Mouse (Mus musculus) embryo, embryonic 11.5 days (tissue): ENCODE results near the gene Exo5.

Experiments used
- DNase-seq: peaks from one replicate; pipeline ENCODE4 v3.0.0-alpha.2; 2012; ENCODE audit warnings: low read depth, low spot score

The Exo5 gene

DNA sequence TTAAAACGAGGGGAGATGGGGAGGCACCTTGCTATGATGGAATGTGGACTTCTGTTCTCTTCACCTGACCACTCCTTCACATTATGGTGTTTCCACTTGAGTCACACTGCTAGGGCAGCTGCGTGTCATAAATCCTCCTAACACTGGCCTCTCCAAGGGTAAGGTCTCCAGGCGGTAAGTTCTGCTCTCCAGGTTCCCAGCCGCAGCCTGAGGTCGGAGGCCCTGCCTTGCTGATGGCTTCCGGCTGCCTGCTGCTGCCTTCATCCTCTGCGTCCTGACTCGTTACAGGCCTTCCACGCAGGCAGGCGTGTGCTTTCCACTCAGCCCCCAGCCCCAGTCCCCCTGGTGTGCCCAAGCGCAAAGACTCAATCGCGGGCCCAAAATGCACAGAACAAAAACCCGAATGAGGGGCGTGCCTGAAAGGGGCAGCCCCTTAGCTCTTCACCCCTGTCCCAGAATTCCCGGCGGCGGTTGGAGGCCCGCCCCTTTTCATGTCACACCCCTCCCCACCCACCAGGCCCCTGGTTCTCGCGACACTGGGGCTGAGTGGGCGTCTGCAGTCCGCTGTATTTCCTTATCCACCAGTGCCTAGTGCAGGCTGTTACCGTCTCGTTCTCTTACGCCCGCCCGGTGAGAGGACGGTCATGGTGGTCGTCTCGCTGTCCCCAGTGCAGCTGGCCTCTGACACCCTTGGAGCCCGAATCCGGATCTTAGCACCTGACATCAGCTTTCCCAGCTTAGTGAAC, at the start of gene Exo5:
Gene Exo5, minus strand, starts transcription at position 464 of the 746 bp plus-strand sequence.
- DNase-seq = peak; percentile 86

DNA sequence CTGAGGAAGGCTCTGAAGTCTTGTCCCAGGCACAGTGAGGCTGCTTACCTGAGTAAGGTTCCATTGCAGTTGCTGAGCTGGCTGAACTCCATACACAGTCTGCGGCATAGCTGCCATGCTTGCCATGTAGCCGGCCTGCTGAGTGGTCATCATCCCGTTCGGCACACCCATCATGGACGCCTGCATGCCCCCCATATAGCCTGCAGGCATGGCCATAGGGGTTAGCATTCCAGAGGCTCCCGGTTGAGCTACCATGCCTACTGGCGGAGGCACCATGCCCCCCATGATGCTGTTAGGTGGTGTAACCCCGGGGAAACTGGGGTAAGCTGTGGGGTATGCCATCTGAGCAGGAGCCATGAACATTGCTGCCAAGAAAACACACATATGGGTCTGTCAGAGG, 47.0 kb upstream of the Exo5 start:
- no peak for DNase-seq

DNA sequence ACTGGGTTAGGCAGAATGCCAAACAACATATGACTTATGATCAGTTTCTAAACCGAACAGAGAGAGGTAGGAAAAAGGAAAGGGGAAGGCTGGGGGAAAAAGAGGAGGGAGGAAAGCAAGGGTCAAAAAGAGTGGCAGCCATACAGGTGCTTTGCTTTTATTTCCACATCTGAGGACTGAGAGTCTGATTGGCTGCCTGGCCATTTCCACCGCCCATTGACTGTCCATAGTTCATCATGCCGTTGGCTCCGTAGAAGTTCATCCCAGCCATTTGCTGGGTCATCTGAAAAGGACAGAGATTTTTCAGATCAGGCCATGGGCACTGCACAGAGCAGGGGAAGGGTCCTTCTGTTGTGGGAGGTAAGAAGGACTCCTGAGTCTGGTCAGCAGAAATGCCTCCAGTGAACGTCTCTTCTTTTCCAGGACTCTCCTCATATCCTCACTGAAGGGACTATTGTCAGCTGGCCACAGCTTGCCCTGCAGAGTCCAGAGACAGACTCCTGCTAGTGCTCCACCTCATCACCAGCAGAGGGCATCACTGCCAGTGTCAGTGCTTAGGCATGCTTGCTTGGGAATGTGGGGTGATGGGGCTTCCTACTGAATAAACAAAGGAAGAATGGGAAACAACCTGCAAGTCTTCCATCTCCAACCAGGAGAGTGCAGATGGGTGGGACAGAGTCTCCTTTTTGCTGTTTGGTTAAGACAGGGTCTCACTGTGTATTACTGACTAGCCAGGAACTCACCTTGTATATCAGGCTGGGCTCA, 44.7 kb upstream of the Exo5 start:
- no peak for DNase-seq

DNA sequence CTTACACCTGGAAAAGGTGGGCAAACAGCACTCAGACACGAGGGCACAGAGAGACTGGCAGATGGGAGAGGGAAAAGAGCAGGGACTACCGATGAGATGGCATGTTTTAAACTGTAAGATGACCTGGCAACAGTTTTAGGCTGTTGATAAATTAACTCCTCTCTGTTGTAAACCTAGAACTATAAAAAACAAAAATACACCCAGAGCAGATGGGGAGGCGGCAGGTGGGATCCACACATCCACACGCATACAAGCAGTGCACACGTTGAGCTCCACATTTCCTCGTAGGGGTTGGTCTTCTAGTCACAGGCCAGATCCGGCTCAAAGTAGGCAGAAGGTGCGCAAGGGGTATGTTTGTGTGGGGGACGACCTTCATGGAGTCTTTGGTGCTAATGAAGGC, 43.7 kb upstream of the Exo5 start:
- no peak for DNase-seq

DNA sequence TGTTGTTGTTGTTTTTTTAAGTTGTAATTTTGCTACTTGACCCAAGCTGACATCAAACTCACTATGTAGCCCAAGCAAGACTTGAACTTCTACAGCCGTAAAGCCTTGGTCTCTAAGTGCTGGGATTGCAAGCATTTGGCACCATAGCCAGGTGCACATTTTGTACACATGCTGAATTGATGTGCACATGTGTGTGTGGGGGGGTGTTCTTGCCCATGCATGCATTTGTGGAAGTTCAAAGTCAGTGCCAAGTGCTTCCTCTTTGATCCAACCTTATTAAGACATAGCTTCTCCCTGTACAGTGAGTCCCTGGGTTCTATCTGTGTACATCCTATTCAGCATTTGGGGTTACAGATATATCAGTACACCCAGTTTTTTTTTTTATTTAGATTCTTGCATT, 30.8 kb upstream of the Exo5 start:
- no peak for DNase-seq

DNA sequence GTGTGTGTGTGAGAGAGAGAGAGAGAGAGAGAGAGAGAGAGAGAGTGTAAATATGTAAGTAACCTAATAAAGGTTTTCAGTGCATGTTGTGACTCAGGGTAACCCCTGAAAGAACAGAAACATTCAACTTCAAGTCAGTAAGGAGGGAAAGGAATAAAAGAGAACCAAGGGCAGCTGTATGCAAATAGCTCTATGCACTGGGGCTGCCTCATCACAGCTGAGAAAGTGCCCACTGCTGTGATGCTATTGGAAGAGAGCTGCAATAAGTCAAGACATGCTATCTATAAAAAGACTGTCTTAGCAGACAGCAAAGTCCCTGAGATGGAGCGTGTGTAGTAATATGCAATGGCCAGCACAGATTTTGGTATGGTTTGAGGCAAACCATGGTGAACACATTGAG, 28.9 kb upstream of the Exo5 start:
- no peak for DNase-seq

DNA sequence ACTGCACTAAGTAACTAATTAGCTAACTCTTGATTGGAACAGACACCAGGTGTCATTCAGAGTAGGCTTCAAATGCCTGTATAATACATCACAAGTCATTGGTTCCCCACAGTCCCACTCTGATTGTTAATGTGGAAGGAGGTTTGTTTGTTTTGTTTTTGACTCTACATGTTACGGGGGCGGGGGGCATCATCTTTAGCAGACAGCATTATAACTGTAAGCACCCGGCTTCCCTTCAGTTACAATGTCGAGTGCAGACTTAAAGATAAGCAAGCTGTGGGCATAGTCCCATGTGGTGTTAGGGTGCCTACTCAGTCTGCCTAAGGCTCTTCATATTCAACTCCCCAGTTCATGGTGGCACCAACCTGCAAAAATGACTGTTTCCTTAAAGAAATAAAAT, 28.2 kb upstream of the Exo5 start:
- DNase-seq = no peak

DNA sequence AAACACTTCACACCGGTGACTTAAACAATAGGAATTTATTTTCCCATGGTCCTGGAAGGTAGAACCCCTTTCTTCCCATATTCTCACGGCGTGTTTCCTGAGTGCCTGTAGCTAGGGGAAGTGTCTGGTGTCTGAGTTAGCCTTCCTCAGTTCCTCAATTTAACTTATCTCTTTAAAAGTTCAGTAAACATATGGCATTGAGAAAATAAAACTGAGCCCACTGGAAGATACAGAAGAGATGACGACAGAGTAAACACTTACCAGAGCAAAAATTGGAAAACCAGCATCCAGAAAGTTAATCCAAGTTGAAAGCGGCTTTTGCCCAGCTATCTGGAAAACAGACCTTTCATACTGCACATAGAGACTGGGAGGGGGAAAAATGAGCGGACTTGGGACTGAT, 27.3 kb upstream of the Exo5 start:
- no peak for DNase-seq

DNA sequence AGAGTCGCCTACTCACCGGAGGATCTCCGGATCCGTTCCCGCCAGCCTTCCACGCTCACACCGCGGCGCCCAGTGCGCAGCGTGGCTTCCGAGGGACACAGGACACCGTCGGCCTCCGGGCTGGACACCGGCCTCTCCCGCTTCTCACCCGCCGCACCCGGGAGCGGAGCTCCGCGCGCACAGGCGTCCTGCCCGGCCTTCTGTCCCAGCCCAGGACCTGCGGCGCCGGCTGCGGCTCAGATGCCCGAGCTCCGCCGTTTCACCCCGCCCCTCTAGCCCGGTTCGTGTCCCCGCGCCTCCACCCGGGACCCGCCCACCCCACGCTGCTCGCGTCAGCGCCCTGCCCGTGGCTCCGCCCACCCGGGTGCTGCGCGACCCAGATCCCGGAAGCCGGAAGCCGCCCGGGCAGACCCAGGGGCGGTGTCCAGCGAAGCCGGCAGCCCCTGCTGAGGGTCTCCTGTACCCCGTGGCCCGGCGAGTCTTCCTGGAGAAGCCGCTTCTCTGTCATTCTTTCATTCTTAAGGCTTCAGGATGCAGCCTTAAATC, 26.7 kb upstream of the Exo5 start, which contains the start of gene Zfp69:
Gene Zfp69, minus strand, starts transcription at position 272 of the 546 bp plus-strand sequence.
- peak; percentile 87 for DNase-seq

DNA sequence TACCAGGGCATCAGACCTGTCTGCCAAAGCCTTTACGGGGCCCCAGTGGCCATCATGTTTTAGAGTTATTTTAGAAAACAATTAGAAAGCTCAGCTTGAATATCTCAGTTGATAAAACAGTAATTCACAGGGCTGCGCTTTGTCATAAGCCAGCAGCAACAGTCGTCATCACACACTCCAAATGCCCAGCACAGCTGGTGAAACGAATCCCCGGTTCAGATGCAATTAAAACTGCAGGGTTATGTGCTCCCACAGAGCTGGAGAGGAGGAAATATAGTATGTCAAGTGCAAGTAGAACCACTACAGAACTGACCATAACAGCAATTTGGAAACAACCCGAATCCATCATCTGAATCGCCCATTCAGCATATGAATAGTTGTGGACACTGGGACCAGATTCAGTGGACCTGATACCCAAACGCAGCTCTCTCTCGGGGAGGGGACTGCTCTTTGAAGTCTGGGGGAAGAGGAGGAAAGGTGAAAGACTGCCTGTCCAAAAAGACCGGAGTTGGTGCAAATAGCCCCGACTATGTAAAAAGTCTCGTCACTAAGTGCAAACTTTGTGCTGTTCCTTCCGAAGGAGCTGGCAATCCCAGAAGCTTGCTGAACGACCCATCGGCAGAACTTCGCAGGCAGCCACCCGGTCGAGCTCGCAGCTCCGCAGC, 26.1 kb upstream of the Exo5 start:
- DNase-seq = no peak

DNA sequence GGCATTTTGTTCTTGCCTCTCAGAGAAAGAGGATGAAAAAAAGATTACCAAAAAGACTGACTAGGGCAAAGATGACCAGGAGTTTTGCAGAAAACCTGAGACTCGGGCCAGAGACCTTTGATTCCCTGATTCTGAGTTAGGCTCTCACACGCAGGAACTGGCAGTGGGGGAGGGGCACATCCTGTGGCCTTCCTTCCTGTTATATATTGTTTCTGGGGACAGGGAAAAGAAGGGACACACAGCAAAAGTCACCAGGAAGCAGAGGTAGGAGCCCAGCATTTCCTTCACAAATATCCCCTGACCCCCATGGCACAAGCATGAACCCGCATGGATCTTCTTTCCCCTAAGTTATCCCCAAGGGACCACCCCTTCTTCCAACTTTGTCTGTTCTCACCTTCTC, 24.1 kb upstream of the Exo5 start:
- DNase-seq = no peak

DNA sequence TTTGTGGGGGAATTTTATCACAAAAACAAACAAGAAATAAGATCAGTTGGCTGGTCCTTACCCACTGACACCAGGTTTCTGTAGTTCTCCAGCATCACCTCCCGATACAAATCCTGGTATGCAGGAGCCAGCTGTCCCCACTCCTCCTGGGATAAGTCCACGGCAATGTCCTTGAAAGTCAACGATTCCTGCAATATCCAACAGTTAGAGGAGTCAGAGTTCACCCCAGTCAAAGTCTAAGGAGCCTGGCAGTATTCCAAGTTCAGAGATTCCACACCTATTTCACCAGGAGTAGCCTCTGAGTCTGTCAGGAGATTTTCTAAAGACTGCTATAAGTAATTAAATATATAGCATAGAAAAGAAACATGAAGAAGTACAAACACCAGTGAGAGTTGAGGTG, 10.2 kb upstream of the Exo5 start:
- no peak for DNase-seq

DNA sequence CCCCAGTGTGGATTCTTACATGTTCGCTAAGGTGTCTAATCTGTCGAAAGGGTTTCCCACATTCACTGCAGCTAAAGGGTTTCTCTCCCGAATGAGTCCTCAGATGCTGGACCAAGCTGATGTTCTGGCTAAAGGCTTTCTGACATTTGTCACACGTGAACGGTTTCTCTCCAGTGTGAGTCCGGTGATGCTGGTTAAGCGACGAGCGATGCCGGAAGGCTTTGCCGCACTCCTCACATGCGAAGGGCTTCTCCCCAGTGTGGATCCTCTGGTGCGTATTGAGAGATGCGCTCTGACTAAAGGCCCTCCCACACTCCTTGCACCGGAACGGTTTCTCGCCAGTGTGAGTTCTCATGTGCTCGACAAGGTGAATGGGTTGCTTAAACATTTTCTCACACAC, 5.9 kb upstream of the Exo5 start:
- DNase-seq = no peak

DNA sequence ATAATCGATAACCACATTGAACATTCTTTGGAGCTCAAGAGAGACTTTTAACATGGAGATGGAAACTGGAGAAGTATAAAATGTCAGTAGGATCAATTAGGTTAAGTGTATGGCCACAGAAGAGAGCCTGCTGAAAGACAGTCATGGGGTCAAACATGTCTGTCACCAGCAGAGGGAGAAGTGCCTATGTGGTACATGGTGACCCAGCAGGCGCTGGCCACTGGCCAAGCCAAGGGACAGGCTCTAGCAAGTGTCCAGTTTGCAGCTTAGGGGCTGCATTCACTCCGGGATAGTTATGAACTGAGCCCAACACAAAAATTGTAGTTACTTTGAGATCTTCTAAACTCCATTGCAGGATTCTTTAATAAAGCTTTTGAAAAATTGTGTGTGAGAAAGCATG, 3.9 kb upstream of the Exo5 start:
- DNase-seq = no peak

DNA sequence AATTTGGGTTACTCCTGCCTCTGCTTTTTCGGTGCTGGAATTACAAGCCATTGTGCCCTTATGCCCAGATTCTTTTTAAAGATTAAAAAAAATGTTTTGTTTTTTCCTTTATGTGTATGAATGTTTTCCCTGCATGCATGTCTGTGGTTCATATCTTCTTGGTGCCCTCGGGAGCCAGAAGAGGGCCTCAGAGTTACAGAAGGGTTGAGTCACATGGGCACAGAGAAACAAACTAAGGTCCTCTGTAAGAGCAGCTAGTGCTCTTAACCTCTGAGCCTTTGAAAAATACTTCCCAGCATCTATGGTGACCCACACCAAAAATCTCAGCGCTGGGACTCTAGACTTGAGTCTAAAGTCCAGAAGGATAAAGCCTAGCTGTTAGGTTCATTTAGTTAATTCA, 569 bp upstream of the Exo5 start:
- no peak for DNase-seq

DNA sequence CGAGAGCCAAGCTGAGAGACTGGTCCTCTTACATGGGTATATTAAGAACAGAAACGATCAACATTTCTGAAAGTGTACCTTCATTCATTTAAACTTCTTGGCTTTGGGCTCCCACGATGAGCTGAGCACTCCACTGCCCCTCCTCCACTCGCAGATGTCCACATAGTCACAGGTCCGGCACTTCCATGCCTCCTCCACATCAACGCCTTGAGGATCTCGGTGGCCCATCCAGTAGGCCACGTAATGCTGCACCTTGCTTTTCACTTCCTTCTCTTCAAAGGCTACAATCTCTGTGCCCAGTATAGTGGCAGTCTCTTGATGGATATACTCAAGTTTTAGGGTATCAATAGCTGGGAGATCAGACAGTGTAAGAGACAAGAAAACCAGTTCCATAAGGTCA, 3.4 kb downstream of the Exo5 start:
- no peak for DNase-seq

DNA sequence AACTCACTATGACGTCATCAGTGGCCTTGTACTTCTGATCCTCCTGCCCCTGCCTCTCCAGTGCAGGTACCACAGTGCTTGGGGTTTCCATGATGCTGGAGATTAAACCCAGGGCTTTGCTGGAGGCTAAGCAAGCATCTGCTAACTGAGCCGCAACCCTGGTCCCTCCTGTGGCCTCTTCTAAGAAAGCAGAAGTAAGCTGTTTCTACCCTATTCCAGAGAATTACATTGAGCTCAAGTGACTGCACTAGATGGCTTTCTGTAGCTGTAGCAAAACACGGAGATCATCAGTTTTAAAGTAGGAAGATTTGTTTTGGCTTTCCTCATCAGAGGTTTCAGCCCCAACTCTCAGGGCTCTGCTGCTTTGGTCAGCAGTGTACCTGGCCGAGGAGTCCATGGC, 10.3 kb downstream of the Exo5 start:
- DNase-seq = no peak

DNA sequence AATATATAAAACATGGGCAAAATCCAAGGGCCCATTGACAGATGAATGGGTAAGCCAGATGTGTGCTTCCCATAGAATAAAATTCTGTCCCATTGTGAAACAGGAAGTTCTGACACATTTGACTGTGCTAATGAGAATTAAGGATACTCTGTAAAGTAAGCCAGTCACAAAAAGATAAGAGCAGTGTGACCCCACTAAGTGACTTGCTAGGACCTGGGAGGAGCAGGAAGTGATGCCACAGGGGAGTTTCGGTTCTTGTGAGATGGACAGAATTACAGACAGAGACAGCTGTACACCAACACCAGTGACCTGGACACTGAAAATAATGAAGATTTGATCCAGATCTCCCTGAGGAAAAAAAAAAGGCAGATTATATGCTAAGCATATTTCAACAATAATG, 11.0 kb downstream of the Exo5 start:
- DNase-seq = no peak

DNA sequence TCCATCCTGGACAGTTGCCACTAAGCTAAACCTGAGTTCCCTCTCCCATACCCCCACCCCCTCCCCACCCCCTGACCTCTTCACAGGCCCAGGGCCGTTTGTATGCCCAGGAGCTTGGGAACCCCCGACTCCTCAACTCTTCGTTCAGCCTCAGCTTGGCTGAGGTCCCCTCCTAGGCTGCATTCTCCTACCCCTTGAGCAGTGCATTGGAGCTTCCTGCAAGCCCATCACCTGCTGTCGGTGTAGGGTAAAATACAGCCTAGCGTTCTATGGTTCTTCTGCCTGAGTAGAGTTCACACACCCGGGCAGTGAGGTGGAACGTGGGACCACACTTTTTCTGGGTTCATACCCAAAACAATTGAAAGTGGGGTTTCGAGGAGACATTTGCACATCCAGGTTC, 11.4 kb downstream of the Exo5 start:
- no peak for DNase-seq

DNA sequence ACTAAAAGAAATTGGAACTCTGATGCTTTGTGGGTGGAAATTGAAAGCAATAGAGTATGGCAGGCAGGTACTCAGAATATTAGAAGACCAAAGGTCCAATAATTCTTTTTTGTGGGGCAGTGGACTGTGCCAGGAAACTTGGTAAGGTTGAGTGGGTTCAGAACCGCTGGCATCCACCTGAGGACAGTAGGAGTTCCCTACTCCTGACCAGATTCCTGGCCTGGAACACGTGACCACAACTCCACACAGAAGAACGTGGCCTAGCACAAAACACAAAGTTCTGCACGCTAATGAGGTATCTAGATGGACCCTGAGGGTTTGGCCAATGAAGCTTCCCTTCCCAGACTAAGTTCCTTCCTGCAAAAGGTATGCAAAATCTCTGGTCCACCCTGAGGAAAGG, 12.0 kb downstream of the Exo5 start:
- no peak for DNase-seq

DNA sequence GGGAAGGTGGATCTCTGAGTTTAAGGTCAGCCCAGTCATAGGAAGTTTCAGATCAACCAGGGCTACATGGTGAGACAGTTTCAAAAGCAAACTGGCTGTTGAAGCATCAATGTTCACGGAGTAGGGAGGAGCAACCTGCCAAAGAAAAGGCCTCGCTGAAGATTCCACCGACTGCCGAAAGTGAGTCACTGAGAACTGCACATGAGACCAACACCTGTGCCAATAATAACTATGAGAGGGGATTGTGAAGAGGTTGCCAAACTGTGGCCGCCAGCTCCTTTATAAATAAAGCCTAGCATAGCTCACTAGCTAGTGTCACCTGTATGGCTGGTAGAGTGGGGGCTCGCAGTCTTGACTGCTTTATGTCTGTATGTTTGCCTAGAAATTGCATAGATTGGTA, 13.7 kb downstream of the Exo5 start:
- no peak for DNase-seq

DNA sequence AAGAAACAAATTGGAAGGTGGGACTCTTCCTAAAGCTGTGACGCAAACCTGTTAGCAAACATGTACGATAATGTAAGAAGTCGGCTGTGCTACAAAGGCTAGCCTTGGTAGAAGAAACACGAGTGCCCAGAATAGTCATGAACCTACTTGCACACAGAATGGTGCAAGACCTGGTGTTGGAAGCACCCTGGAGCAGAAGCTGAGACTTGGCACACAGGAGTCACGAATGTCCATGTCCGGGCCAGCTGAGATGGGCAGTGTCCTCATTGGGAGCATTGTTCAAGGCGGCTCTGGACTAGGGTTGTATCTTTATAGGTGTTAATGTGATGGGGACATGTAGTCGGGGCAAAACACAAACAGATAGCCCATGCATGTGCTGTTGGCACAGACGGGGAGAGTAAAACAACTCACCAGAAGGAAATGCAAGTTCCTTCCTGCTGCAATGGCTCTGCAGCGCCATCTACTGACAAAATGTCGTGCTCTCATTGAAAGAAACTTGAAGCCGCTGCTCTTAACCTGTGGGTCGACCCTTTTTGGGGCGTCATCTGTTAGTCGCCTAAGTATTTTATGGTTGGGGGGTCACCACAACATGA, 15.2 kb downstream of the Exo5 start:
- DNase-seq = peak; percentile 67
